Mouse (Mus musculus) C2C12 (cell line): Measurements from ENCODE around the gene Nprl2. TPM values are rescaled to one million over a fixed set of nuclear protein-coding genes. Genes with fewer than 3 reads are reported as not detected.
A peak's percentile ranks its signal among the peaks of the same experiment; 100 is the strongest.

Source experiments
- H3K27me3 ChIP-seq: one replicate; pipeline ENCODE4 v1.6.1; 2011; ENCODE audit not compliant: control insufficient read depth, insufficient read depth, insufficient read length
- H3K36me3 ChIP-seq: one replicate; pipeline ENCODE4 v1.6.1; 2011; ENCODE audit not compliant: control insufficient read depth, insufficient read depth
- H3K4me3 ChIP-seq: one replicate; pipeline ENCODE4 v1.5.1; 2011; ENCODE audit warnings: mild to moderate bottlenecking, control low read depth; ENCODE audit not compliant: poor library complexity, insufficient read depth, severe bottlenecking
- H3K79me2 ChIP-seq: one replicate; pipeline ENCODE4 v1.6.1; 2011; ENCODE audit not compliant: control insufficient read depth, insufficient read depth
- H3K79me3 ChIP-seq: one replicate; pipeline ENCODE4 v1.6.1; 2011; ENCODE audit warnings: low read depth, control low read depth
- H3ac ChIP-seq: one replicate; pipeline ENCODE3; 2011; ENCODE audit warnings: low read depth; ENCODE audit not compliant: control insufficient read depth, insufficient read length
- CEBPB ChIP-seq: IDR thresholded peaks from one replicate; pipeline ENCODE4 v1.6.1; 2011; ENCODE audit warnings: low read depth, mild to moderate bottlenecking, control low read depth, moderate library complexity
- CTCF ChIP-seq: IDR thresholded peaks from one replicate; pipeline ENCODE4 v1.5.1; 2011; ENCODE audit not compliant: control insufficient read depth, insufficient read depth, insufficient read length
- FOSL1 ChIP-seq: IDR thresholded peaks from one replicate; pipeline ENCODE4 v1.8.0; 2011; ENCODE audit warnings: mild to moderate bottlenecking, low read length; ENCODE audit not compliant: poor library complexity, insufficient read depth, severe bottlenecking
- MAX ChIP-seq: IDR thresholded peaks from one replicate; pipeline ENCODE4 v1.6.1; 2011; ENCODE audit warnings: mild to moderate bottlenecking, control low read depth
- MYOD1 ChIP-seq: IDR thresholded peaks from one replicate; pipeline ENCODE4 v1.6.1; 2011; ENCODE audit warnings: low read depth; ENCODE audit not compliant: control insufficient read depth, insufficient read length
- MYOG ChIP-seq: IDR thresholded peaks from one replicate; pipeline ENCODE4 v1.6.1; 2011; ENCODE audit not compliant: control insufficient read depth, insufficient read length; ENCODE audit errors: extremely low read depth
- USF1 ChIP-seq: IDR thresholded peaks from one replicate; pipeline ENCODE4 v1.6.1; 2011; ENCODE audit warnings: low read depth, mild to moderate bottlenecking, control low read depth, moderate library complexity
- polyA plus RNA-seq: library from polyadenylated mRNA; unstranded; fragments of >200 nt; fragmentation: generic; extraction: Trizol; gene quantifications from one replicate; pipeline ENCODE4 v1.2.1, GENCODE M21; 2012; ENCODE audit warnings: missing spikeins

Gene Nprl2
- polyA plus RNA-seq, 1 experiment: 12.8 TPM

DNA sequence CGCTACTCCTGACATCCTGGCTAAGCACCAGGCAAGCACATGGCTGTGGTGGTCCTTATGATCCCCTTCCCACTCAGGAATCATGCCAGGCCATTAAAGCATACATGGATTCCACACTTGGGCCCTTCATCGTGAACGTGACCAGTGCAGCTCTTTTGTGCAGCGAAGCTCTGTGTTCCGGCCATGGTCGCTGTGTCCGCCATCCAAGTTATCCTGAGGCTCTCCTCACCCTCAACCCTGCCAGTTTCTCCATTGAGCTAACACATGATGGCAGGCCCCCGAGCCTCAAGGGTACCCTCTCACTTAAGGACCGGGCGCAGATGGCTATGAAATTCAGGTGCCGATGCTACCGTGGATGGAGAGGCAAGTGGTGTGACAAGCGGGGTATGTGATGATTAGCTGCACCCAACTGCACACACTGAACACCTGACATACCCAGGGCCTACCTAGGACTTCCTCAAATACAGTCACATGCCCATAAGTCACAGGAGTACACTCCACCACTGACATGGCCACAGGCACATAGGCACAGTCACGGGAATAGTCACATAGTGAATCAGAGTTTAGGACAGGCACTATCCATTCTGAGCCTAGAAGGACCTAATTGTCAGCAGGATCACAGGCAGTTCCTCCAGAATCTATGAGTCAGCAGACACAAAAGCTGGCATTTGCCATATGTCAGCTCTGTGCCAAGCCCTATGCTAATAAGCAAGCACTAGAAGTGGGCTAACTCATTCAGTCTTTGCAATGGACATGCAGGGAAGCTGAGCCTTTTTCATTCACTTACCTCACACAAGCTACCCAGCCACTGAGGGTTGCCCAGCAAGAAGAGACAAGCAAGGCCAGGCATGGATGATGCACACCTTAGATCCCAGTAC is 37.2 kb downstream of the Nprl2 start:
- TF ChIP-seq CEBPB: no peak
- no peak for TF ChIP-seq CTCF
- TF ChIP-seq MYOG: no peak
- no peak for TF ChIP-seq FOSL1
- no peak for TF ChIP-seq USF1
- no peak for TF ChIP-seq MAX
- TF ChIP-seq MYOD1: no peak
- H3K79me2 ChIP-seq: peaks cover 10% of the 10 kb centered on the region

GRCm38 (mm10) chr9:107580501-107581317 is 38.7 kb downstream of the Nprl2 start, which contains the start of gene Hyal3:
TSS of gene Hyal3 (plus strand) at chr9:107580818.
- Histone ChIP-seq H3ac (peak within 1 kb of the TSS; percentile 64), H3K36me3 (no peaks in the 10 kb centered on the region), H3K79me2 (peaks cover 10% of the 10 kb centered on the region), H3K27me3 (no peaks in the 10 kb centered on the region), H3K79me3 (no peaks in the 10 kb centered on the region), H3K4me3 (peak within 1 kb of the TSS; percentile 47)
- TF ChIP-seq MAX: no peak
- TF ChIP-seq USF1: no peak
- TF ChIP-seq CTCF: no peak
- no peak for TF ChIP-seq MYOG
- TF ChIP-seq MYOD1: no peak
- TF ChIP-seq FOSL1: no peak
- TF ChIP-seq CEBPB: no peak

More for the DNA sequence above, 37.2 kb downstream of the Nprl2 start:
- Histone ChIP-seq H3K27me3 (no peaks in the 10 kb centered on the region), H3K36me3 (no peaks in the 10 kb centered on the region), H3K79me3 (no peaks in the 10 kb centered on the region), H3ac (no peak overlapping the region), H3K4me3 (no peak overlapping the region)

DNA sequence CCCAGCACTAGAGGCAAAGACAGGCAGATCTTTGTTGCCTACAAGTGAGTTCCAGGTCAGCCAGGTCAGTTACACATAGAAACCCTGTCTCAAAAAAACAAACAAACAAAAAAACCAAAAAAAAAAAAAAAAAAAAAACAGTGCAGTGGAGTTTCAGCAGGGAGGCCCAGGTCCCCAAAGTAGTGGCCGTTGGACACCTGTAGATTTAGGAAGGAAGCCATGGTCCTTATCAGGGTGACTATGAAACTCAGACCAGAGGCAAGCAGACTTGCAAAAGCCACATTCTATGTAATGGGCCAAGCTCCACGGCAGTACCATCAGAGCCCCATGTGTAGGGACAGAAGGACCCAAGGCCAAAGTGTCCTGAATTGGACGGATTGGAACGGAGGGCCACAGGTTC is 39.6 kb downstream of the Nprl2 start:
- Histone ChIP-seq H3K79me3 (no peaks in the 10 kb centered on the region), H3K27me3 (no peaks in the 10 kb centered on the region), H3K36me3 (no peaks in the 10 kb centered on the region), H3K79me2 (peaks cover 10% of the 10 kb centered on the region), H3ac (no peak overlapping the region), H3K4me3 (peak overlapping the region; percentile 21)
- TF ChIP-seq MAX (no peak), CTCF (no peak), MYOD1 (no peak), USF1 (no peak), FOSL1 (no peak), CEBPB (no peak), MYOG (no peak)

- Histone ChIP-seq H3K79me2 (peaks cover 10% of the 10 kb centered on the region), H3K36me3 (no peaks in the 10 kb centered on the region), H3K27me3 (no peaks in the 10 kb centered on the region), H3ac (no peak overlapping the region), H3K79me3 (no peaks in the 10 kb centered on the region), H3K4me3 (no peak overlapping the region)
- TF ChIP-seq CTCF (no peak), FOSL1 (no peak), CEBPB (no peak), MAX (no peak), MYOD1 (no peak), MYOG (no peak), USF1 (no peak)
Observed at GRCm38 (mm10) chr9:107582509-107583062, 40.6 kb downstream of the Nprl2 start.

GRCm38 (mm10) chr9:107583174-107583573 is 41.1 kb downstream of the Nprl2 start:
- Histone ChIP-seq H3K79me2 (peaks cover 16% of the 10 kb centered on the region), H3K36me3 (no peaks in the 10 kb centered on the region), H3K79me3 (peaks cover 2% of the 10 kb centered on the region)

More at GRCm38 (mm10) chr9:107583174-107583573, 41.1 kb downstream of the Nprl2 start:
- Histone ChIP-seq H3K27me3 (no peaks in the 10 kb centered on the region), H3ac (no peak overlapping the region), H3K4me3 (no peak overlapping the region)
- TF ChIP-seq CTCF (no peak), CEBPB (no peak), MYOG (no peak), MYOD1 (no peak), FOSL1 (no peak), MAX (no peak)
